Mouse (Mus musculus): Measurements from ENCODE around the gene Mlh3. TPM values are rescaled to one million over a fixed set of nuclear protein-coding genes. Genes with fewer than 3 reads are reported as not detected.
"Not testable (repeated sequence)": the region's sequence is repeated elsewhere in the genome, so short reads cannot be mapped to it uniquely, and the experiment has no call there.

Gene Mlh3
- total RNA-seq, 2 experiments from 2014 or later = 17.5 TPM

GRCm38 (mm10) chr12:85284331-85284730 lies 13.9 kb upstream of the Mlh3 start:
- DNase-seq (ENCODE audit: low spot score in 2 of 2) = no peak

DNA sequence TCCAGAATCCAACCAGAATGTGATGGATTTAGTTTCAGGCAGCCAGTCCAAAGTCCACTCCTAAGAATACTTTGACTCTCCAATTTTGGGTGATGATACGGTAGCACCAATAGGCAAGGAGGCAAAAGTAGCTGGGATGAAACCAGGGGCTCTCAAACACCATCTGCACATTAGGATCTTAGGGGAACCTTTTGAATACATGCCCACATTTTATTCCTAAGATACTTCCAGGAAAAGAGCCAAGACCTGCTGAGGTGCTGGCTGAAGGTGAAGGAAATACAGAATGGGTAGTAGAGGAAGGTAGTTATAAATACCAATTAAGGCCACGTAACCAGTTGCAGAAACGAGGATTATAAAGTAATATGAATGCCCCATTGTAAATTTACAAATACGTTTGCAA lies 11.4 kb upstream of the Mlh3 start:
- not testable (repeated sequence) for DNase-seq (ENCODE audit: low spot score in 2 of 2)

DNA sequence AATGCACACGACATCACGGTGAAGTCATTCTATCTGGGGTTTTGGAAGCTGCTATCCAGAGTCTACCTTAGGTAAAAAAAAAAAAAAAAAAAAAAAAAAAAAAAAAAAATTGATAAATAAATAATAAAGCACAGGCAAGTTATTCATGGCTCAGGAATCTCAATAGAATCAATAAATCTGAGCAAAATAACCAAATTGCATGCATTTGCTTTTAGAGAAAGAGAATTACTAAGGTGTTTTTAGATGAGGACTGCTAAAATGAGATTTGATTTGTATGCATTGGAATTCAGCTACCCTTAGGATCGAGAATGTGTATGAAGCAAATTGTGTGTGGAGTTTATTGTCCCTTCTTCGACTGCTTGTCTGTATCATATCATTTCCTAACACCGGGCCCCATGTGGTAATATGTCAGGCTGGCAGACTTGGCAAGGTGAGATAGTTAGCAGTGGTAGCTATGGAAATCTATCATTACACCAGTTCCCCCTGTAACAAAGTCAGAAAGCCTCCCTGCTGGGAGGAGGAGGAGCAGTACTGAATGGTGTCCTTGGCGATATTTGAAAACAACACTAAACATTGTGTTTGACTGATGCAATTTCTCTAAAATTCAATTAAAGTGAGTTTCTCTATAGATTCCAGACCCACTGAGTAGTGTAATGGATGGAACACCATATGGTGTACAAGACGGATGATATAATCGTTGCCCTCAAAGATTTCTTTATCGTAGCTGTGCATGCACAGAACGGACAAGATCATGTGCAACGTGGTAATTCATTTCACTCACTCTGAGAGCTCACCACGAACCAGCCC lies 10.6 kb upstream of the Mlh3 start:
- DNase-seq (ENCODE audit: low spot score in 2 of 2) = no peak

- DNase-seq (ENCODE audit: low spot score in 2 of 2) = peak; percentile 97 to 98
Observed at GRCm38 (mm10) chr12:85280105-85280844, 9.9 kb upstream of the Mlh3 start.

DNA sequence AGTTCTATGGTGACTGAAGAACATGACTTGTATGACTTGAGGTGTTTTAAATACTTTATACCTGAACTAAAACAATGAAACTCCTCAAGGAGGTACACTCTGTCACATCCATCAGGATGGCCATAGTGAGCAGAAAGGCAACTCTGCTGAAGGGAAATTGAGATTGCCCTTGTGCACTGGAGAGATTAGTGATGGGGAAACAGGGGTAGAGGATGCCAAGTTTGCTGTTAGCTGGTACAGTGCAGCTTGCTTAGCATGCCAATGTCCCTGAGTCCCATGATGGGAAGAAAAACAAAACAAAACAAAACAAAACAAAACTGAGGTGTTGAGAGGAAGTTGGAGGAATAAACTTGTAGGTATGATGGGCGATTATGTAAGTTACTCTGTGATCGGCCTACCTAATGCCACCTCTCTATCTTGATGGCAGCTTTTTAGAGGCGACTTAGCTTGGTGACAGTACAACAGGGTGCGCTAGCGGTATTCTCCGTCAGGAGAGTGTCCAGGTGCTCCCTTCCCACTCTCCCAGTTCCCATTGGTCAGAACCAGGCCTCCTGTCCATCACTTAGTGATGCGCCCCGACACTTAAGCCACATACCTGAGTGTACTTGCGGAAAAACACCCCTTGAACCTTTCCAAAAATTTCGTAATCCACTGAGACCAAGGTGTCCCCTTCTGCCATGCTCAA lies 9.1 kb upstream of the Mlh3 start:
- DNase-seq (ENCODE audit: low spot score in 2 of 2) = no peak

GRCm38 (mm10) chr12:85278919-85279318 lies 8.5 kb upstream of the Mlh3 start:
- DNase-seq (ENCODE audit: low spot score in 2 of 2) = no peak

DNA sequence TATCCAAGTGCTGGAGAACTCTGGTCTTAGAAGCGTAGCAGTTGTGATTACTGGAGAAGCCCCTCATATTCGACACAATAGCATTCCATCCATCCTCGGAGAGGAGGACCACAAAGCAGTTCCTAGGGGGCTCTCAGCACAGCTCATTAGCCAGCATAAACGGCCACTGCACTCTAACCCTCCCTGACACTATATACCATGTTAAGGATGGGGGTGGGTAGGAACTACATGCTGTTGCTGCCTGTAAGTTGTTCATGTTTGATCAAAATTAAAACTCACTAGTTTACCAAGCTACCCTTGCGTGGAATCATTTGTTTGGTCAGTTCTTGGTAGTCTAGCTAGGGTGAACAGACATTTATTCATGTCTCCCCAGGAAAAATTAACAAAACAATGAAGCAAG lies 5.9 kb upstream of the Mlh3 start:
- no peak for DNase-seq (ENCODE audit: low spot score in 2 of 2)

GRCm38 (mm10) chr12:85273508-85273907 lies 3.1 kb upstream of the Mlh3 start:
- DNase-seq (ENCODE audit: low spot score in 2 of 2) = no peak

DNA sequence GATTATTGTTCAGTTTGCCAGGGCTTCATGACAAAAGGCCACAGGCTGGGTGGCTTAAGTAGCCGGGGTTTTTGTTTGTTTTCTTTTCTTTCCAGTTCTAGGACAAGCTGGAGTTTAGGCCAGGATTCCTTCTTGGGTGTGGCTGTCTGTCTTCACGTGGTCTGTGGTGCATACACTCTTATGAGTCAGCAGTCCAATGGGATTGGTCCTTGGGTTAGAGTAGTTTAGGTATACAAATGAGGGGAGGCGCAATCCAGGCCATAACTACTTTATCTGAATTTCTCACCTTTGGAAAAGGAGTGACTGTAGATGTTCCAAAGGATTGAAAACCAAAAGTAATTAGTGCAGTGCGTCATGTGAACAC lies 1.4 kb upstream of the Mlh3 start:
- DNase-seq (ENCODE audit: low spot score in 2 of 2) = no peak

DNA sequence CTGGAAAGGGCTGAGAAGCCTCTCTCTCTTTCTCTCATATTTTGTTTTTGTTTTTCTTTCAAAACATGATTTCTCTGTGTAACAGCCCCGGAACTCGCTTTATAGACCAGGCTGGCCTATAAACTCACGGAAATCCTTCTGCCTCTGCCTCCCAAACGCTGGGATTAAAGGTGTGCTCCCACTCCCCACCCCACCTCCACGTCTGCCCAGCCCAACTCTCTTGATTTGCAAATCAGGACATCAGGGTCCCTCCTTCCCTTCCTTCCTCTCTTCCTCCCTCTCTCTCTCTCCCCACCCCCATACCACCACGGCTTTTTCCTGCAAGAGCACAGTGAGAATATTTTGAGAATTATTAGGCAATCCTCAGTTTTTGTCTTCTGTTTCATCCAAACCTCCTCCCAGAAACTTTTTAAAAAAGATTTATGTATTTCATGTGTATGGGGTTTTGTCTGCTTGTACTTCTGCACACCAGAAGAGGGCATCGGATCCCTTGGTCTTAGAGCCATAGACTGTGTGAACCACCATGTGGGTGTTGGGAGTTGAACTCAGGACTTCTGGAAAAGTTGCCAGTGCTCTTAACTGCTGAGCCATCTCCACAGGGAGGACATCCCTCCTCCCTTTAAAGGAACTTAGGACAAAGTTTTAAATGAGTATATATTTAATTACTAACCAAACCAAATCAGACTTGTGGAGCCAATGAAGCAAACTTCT lies 888 bp upstream of the Mlh3 start:
- no peak for DNase-seq (ENCODE audit: low spot score in 2 of 2)

- no peak for DNase-seq (ENCODE audit: low spot score in 2 of 2)
Observed at GRCm38 (mm10) chr12:85269821-85270220, 578 bp downstream of the Mlh3 start.

GRCm38 (mm10) chr12:85266248-85266647 lies 4.2 kb downstream of the Mlh3 start:
- DNase-seq (ENCODE audit: low spot score in 2 of 2) = no peak

- no peak for DNase-seq (ENCODE audit: low spot score in 2 of 2)
Observed at GRCm38 (mm10) chr12:85264940-85265339, 5.5 kb downstream of the Mlh3 start.

- DNase-seq (ENCODE audit: low spot score in 2 of 2) = no peak
Observed at GRCm38 (mm10) chr12:85264531-85264930, 5.9 kb downstream of the Mlh3 start.

GRCm38 (mm10) chr12:85263190-85263589 lies 7.2 kb downstream of the Mlh3 start:
- no peak for DNase-seq (ENCODE audit: low spot score in 2 of 2)

DNA sequence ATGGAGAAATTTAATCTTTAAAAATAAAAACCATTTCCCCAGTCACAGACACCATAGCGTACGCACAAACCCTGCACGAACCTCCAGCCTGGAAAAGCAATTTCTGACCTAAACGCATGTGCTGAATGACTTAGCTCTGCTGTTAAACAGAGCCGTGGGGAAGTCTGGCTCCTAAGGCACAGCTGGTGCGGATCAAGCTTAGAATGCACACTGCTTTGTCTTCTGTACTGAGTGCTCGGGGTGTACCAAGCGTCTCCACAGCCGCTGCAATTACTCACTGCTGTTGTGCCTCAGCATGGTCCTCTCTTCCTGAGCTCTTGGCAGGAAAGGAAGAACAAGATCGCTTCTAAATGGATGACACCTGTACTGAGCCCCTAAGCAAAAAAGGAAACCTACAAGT lies 7.9 kb downstream of the Mlh3 start:
- no peak for DNase-seq (ENCODE audit: low spot score in 2 of 2)

GRCm38 (mm10) chr12:85257008-85257639 lies 13.3 kb downstream of the Mlh3 start:
- no peak for DNase-seq (ENCODE audit: low spot score in 2 of 2)

GRCm38 (mm10) chr12:85256074-85256751 lies 14.2 kb downstream of the Mlh3 start:
- DNase-seq (ENCODE audit: low spot score in 2 of 2) = no peak

GRCm38 (mm10) chr12:85252083-85252482 lies 18.3 kb downstream of the Mlh3 start:
- no peak for DNase-seq (ENCODE audit: low spot score in 2 of 2)

- no peak for DNase-seq (ENCODE audit: low spot score in 2 of 2)
Observed at GRCm38 (mm10) chr12:85237553-85237952, 32.8 kb downstream of the Mlh3 start.

Measured in left cerebral cortex, adult 18-20 months (tissue).